Mouse (Mus musculus): ENCODE measurements around the gene Il9r. TPM values are rescaled to one million over a fixed set of nuclear protein-coding genes. Genes with fewer than 3 reads are reported as not detected.
A peak's percentile ranks its signal among the peaks of the same experiment; 100 is the strongest.

Gene Il9r
- polyA plus RNA-seq, 1 experiment from 2014 or later = 0.08 TPM

GRCm38 (mm10) chr11:32181973-32182868, 17.9 kb downstream of the Il9r start:
- H3K4me1 ChIP-seq = no peaks in the 10 kb centered on the region
- H3K27ac ChIP-seq (replicated peaks) = no peak overlapping the region
- H3K9ac ChIP-seq = no peak overlapping the region
- H3K9me3 ChIP-seq (replicated peaks) = no peaks in the 10 kb centered on the region
- H3K4me2 ChIP-seq (replicated peaks) = no peak overlapping the region
- no peaks in the 10 kb centered on the region for H3K36me3 ChIP-seq
- no peak overlapping the region for H3K4me3 ChIP-seq (replicated peaks)
- no peaks in the 10 kb centered on the region for H3K27me3 ChIP-seq
- no peak for ATAC-seq (ENCODE audit: insufficient number of reproducible peaks, low FRiP score, low TSS enrichment, low read depth)
- 47% methylated on average over 24 of the region's 25 CpGs for WGBS

DNA sequence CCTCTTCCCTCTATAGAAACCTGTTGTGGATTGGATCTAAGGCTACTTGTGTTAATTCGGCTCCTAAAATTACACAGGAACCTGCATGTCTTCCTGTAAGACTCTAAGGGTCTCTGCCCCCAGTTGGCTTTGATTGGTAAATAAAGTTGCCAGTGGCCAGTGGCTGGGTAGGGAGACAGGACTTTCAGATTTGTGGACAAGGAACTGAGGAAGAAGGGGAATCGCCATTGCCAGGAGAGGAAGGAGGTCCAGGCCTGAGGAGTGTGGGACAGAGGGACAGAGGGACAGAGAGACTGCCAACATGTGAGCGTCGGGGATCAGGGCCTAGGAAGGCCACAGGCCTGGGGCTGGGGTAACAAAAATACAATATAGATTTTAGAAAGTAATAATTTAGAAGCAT, 18.8 kb downstream of the Il9r start:
- Histone ChIP-seq H3K9ac (no peak overlapping the region), H3K4me1 (no peaks in the 10 kb centered on the region), H3K4me2 (replicated peaks) (no peak overlapping the region), H3K27ac (replicated peaks) (no peak overlapping the region), H3K4me3 (replicated peaks) (no peak overlapping the region), H3K27me3 (no peaks in the 10 kb centered on the region), H3K9me3 (replicated peaks) (no peaks in the 10 kb centered on the region), H3K36me3 (no peaks in the 10 kb centered on the region)
- WGBS = 81% methylated on average over 4 of the region's 4 CpGs
- no peak for ATAC-seq (ENCODE audit: insufficient number of reproducible peaks, low FRiP score, low TSS enrichment, low read depth)

- Histone ChIP-seq H3K4me2 (replicated peaks) (no peak overlapping the region), H3K4me1 (no peaks in the 10 kb centered on the region), H3K36me3 (no peaks in the 10 kb centered on the region), H3K4me3 (replicated peaks) (no peak overlapping the region), H3K27me3 (no peaks in the 10 kb centered on the region), H3K27ac (replicated peaks) (no peak overlapping the region), H3K9ac (no peak overlapping the region), H3K9me3 (replicated peaks) (no peaks in the 10 kb centered on the region)
- WGBS = 63% methylated on average over 1 of the region's 1 CpGs
- ATAC-seq (ENCODE audit: insufficient number of reproducible peaks, low FRiP score, low TSS enrichment, low read depth) = no peak
These were observed 21.6 kb downstream of the Il9r start for GRCm38 (mm10) chr11:32178506-32178905.

DNA sequence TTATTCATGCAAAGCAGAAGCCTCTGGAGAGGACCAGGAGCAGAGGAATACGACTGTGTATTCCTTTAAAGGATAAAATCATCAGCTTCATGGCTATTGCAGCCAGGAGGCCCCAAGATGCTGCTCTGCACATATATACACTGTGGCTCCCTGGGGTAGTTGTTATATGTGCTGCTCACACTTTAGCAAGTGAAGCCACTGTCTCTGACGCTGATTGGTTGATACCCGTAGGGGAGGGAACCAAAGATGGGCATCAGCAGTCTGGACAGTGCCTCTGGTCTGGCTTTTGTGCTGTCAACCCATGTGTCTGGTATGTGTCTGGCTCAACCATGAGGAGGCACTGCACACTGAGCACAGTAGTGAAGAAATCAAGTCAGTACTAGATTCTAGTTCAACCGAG, 33.4 kb downstream of the Il9r start:
- ATAC-seq (ENCODE audit: insufficient number of reproducible peaks, low FRiP score, low TSS enrichment, low read depth) = no peak

DNA sequence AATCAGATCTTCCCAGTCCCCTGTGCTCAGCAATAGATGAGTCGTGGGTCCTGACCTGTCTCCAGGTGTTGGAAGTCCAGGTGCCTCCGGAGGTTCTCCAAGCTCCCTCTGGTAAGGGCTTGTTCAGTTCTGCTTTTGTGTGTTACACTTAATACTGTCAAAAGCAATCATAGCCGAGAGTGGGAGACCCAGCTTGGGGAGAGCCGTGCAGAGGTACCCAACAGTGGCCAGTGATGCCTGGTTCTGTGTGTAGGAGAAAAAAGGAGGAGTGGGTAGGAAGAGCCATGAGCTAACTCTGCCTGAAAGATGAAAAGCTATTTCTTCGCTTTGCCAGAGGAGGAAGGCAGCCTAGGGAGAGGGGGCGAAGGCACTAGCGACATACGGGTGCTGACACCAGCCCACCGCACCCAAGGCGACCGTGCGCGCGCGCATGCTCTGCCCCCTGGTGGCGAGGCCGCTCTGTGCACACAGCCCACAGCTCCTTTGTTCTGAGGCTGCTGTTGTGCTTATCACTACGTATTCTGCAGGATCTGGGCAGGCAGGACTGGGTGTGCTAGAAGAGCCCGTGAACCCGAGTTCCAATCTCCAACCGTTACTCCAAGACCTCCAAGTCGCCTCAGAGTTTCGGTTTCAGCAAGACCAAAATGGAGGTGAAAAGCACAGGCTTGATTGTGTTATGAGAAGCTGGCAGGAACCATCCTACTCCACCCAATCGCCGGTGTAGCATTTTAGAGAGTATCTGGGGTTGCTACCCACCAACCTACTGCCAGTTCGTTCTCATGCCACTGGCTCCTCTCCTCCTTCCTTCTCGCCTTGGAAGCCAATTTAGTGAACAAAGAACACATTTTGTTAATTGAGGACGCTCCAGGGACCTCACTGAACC, 37.9 kb downstream of the Il9r start:
- H3K4me2 ChIP-seq (replicated peaks) = peak overlapping the region; percentile 61
- WGBS = 13% methylated on average over 28 of the region's 28 CpGs
- peak overlapping the region; percentile 36 for H3K4me3 ChIP-seq (replicated peaks)
- no peak overlapping the region for H3K9ac ChIP-seq
- no peak overlapping the region for H3K27ac ChIP-seq (replicated peaks)
- ATAC-seq (ENCODE audit: insufficient number of reproducible peaks, low FRiP score, low TSS enrichment, low read depth) = peak; percentile 84
- H3K9me3 ChIP-seq (replicated peaks) = no peaks in the 10 kb centered on the region
- no peaks in the 10 kb centered on the region for H3K36me3 ChIP-seq
- H3K4me1 ChIP-seq = peaks cover 11% of the 10 kb centered on the region
- peaks cover 17% of the 10 kb centered on the region for H3K27me3 ChIP-seq

More for the DNA sequence above, 33.4 kb downstream of the Il9r start:
- no peak overlapping the region for H3K27ac ChIP-seq (replicated peaks)
- H3K9ac ChIP-seq = no peak overlapping the region
- H3K4me3 ChIP-seq (replicated peaks) = no peak overlapping the region
- H3K9me3 ChIP-seq (replicated peaks) = no peaks in the 10 kb centered on the region
- peaks cover 9% of the 10 kb centered on the region for H3K4me1 ChIP-seq
- 74% methylated on average over 4 of the region's 4 CpGs for WGBS
- H3K27me3 ChIP-seq = peaks cover 3% of the 10 kb centered on the region
- no peak overlapping the region for H3K4me2 ChIP-seq (replicated peaks)
- no peaks in the 10 kb centered on the region for H3K36me3 ChIP-seq

DNA sequence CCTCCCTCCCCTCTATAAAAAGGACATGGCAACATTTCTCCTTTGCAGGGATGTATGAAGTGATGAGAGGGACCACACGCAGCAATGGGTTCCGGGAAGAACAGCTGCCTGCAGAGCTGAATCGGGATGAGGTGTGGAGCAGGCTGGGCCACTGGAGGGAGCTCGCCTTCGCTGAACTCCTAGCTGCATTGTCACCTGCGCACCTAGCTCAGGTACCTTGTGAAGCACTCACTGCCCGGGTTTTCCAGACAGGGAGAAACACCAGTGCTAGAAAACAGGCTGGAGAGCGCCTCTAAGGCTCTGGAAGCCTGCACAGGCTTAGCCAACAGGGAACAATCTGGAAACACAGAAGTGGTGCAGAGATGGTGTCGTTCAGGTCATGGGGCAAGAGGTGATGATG, 38.6 kb downstream of the Il9r start:
- H3K4me2 ChIP-seq (replicated peaks) = peak overlapping the region; percentile 61
- peak overlapping the region; percentile 36; the same call in 1 of the 2 replicates for H3K4me3 ChIP-seq (replicated peaks)
- peaks cover 17% of the 10 kb centered on the region for H3K27me3 ChIP-seq
- H3K9ac ChIP-seq = no peak overlapping the region
- H3K36me3 ChIP-seq = no peaks in the 10 kb centered on the region
- peaks cover 11% of the 10 kb centered on the region for H3K4me1 ChIP-seq
- ATAC-seq (ENCODE audit: insufficient number of reproducible peaks, low FRiP score, low TSS enrichment, low read depth) = peak; percentile 48; the same call in 1 of the 2 replicates
- H3K9me3 ChIP-seq (replicated peaks) = no peaks in the 10 kb centered on the region
- no peak overlapping the region for H3K27ac ChIP-seq (replicated peaks)
- WGBS = 9% methylated on average over 9 of the region's 9 CpGs

DNA sequence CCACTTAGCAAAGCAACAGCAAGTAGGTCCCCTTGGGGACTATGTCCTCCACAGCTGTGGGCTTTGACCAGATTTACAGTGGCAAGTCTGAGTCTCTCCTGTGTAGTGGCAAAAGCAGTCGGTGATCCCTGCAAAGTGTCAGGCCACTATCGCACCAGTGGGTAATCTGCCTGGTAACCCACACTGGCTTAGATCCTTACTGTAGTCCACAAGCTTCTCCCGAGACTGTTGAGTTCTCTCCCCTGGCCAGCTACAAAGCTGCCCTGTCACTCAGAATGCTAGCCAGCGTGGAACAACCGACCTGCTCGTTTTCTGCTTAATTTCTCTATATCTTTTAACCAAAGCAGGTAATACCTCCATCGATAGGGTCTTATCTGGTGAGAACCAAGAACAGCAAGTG, 39.7 kb downstream of the Il9r start:
- peaks cover 17% of the 10 kb centered on the region for H3K27me3 ChIP-seq
- no peaks in the 10 kb centered on the region for H3K36me3 ChIP-seq
- 77% methylated on average over 7 of the region's 7 CpGs for WGBS
- H3K9ac ChIP-seq = no peak overlapping the region
- H3K4me1 ChIP-seq = peaks cover 11% of the 10 kb centered on the region
- H3K27ac ChIP-seq (replicated peaks) = no peak overlapping the region
- no peak overlapping the region for H3K4me3 ChIP-seq (replicated peaks)
- no peaks in the 10 kb centered on the region for H3K9me3 ChIP-seq (replicated peaks)
- no peak for ATAC-seq (ENCODE audit: insufficient number of reproducible peaks, low FRiP score, low TSS enrichment, low read depth)
- H3K4me2 ChIP-seq (replicated peaks) = no peak overlapping the region

GRCm38 (mm10) chr11:32159176-32159575, 40.9 kb downstream of the Il9r start:
- Histone ChIP-seq H3K9ac (no peak overlapping the region), H3K4me3 (replicated peaks) (no peak overlapping the region), H3K4me2 (replicated peaks) (no peak overlapping the region), H3K36me3 (no peaks in the 10 kb centered on the region), H3K4me1 (peaks cover 11% of the 10 kb centered on the region), H3K27ac (replicated peaks) (no peak overlapping the region), H3K27me3 (peaks cover 17% of the 10 kb centered on the region), H3K9me3 (replicated peaks) (no peaks in the 10 kb centered on the region)
- 81% methylated on average over 3 of the region's 3 CpGs for WGBS
- no peak for ATAC-seq (ENCODE audit: insufficient number of reproducible peaks, low FRiP score, low TSS enrichment, low read depth)

- Histone ChIP-seq H3K27me3 (peaks cover 17% of the 10 kb centered on the region), H3K36me3 (no peaks in the 10 kb centered on the region), H3K27ac (replicated peaks) (no peak overlapping the region), H3K4me2 (replicated peaks) (peak overlapping the region; percentile 22; the same call in 1 of the 2 replicates), H3K4me1 (peaks cover 11% of the 10 kb centered on the region), H3K9me3 (replicated peaks) (no peaks in the 10 kb centered on the region), H3K9ac (no peak overlapping the region), H3K4me3 (replicated peaks) (peak overlapping the region; percentile 15; the same call in 1 of the 2 replicates)
- WGBS = 43% methylated on average over 18 of the region's 18 CpGs
- ATAC-seq (ENCODE audit: insufficient number of reproducible peaks, low FRiP score, low TSS enrichment, low read depth) = no peak
These were observed 42.1 kb downstream of the Il9r start for GRCm38 (mm10) chr11:32157791-32158594.

GRCm38 (mm10) chr11:32156854-32157630, 43.0 kb downstream of the Il9r start:
- ATAC-seq (ENCODE audit: insufficient number of reproducible peaks, low FRiP score, low TSS enrichment, low read depth) = no peak
- no peaks in the 10 kb centered on the region for H3K9me3 ChIP-seq (replicated peaks)
- 77% methylated on average over 7 of the region's 7 CpGs for WGBS

More at GRCm38 (mm10) chr11:32156854-32157630, 43.0 kb downstream of the Il9r start:
- no peak overlapping the region for H3K4me3 ChIP-seq (replicated peaks)
- H3K36me3 ChIP-seq = no peaks in the 10 kb centered on the region
- H3K27ac ChIP-seq (replicated peaks) = no peak overlapping the region
- peaks cover 6% of the 10 kb centered on the region for H3K4me1 ChIP-seq
- peaks cover 17% of the 10 kb centered on the region for H3K27me3 ChIP-seq
- no peak overlapping the region for H3K4me2 ChIP-seq (replicated peaks)
- H3K9ac ChIP-seq = no peak overlapping the region

All from embryonic facial prominence, embryonic 15.5 days (tissue).